Mouse (Mus musculus) G1E (cell line): Measurements from ENCODE around the gene Opa1. TPM values are rescaled to one million over a fixed set of nuclear protein-coding genes. Genes with fewer than 3 reads are reported as not detected.

ENCODE experiments used
- ATAC-seq: 2 replicates; pipeline ENCODE4 v1.8.0; 2016; ENCODE audit warnings: mild to moderate bottlenecking; ENCODE audit not compliant: insufficient number of reproducible peaks, poor library complexity, low FRiP score, severe bottlenecking; ENCODE audit errors: extremely low read depth
- DNase-seq: peaks from one replicate; pipeline ENCODE4 v3.0.0; 2012; ENCODE audit warnings: low spot score
- H3K27me3 ChIP-seq: 2 replicates; pipeline ENCODE4 v1.6.1; 2012; ENCODE audit warnings: mild to moderate bottlenecking, low read length, inconsistent platforms; ENCODE audit not compliant: insufficient read depth
- H3K36me3 ChIP-seq: replicated peaks from 2 replicates; pipeline ENCODE3; 2012; ENCODE audit warnings: mild to moderate bottlenecking, inconsistent platforms
- H3K4me1 ChIP-seq: 2 replicates; pipeline ENCODE4 v1.6.1; 2012; ENCODE audit warnings: low read depth, low read length, inconsistent platforms, mixed read lengths; ENCODE audit not compliant: insufficient read depth
- H3K4me3 ChIP-seq: 2 replicates; pipeline ENCODE4 v1.5.1; 2012; ENCODE audit warnings: low read depth, mild to moderate bottlenecking, inconsistent platforms, low read length, moderate library complexity, mixed read lengths
- H3K9me3 ChIP-seq: replicated peaks from 2 replicates; pipeline ENCODE4 v1.6.1; 2012; ENCODE audit warnings: inconsistent platforms
- CTCF ChIP-seq: IDR thresholded peaks from 2 replicates; pipeline ENCODE4 v1.5.1; 2012; ENCODE audit warnings: low read depth, low read length, inconsistent platforms, mixed read lengths
- GATA1 ChIP-seq: IDR thresholded peaks from 2 replicates; pipeline ENCODE4 v1.6.1; 2012; ENCODE audit warnings: borderline replicate concordance, low read length, inconsistent platforms, mixed read lengths
- GATA2 ChIP-seq: IDR thresholded peaks from 2 replicates; pipeline ENCODE4 v1.6.1; 2012; ENCODE audit warnings: low read depth, low read length, inconsistent platforms, borderline replicate concordance
- POLR2AphosphoS5 ChIP-seq: IDR thresholded peaks from 2 replicates; pipeline ENCODE4 v1.6.1; 2012; ENCODE audit warnings: low read depth, low read length, inconsistent platforms; ENCODE audit not compliant: insufficient replicate concordance
- TAL1 ChIP-seq: conservative IDR thresholded peaks from 2 replicates; pipeline ENCODE4 v1.6.1; 2012; ENCODE audit warnings: low read depth, low read length, inconsistent platforms, mixed read lengths
- polyA plus RNA-seq: library from polyadenylated mRNA; stranded (reverse); fragments of >175 nt; gene quantifications from 2 replicates; pipeline ENCODE4 v1.2.3, GENCODE M21; 2012
- total RNA-seq, 2 experiments: library from RNA; stranded (forward) in 1 of 2; stranded (reverse) in 1 of 2; fragments of 200-1000 nt in 1 of 2; fragments of >200 nt in 1 of 2; fragmentation: Nextera tagmentation in 1 of 2; gene quantifications; 2 replicates each; pipeline ENCODE4 v1.2.3; 2014 to 2017

Gene Opa1
- total and polyA plus RNA-seq, 3 experiments, result 27.0 to 108 (median 92.2) TPM

DNA sequence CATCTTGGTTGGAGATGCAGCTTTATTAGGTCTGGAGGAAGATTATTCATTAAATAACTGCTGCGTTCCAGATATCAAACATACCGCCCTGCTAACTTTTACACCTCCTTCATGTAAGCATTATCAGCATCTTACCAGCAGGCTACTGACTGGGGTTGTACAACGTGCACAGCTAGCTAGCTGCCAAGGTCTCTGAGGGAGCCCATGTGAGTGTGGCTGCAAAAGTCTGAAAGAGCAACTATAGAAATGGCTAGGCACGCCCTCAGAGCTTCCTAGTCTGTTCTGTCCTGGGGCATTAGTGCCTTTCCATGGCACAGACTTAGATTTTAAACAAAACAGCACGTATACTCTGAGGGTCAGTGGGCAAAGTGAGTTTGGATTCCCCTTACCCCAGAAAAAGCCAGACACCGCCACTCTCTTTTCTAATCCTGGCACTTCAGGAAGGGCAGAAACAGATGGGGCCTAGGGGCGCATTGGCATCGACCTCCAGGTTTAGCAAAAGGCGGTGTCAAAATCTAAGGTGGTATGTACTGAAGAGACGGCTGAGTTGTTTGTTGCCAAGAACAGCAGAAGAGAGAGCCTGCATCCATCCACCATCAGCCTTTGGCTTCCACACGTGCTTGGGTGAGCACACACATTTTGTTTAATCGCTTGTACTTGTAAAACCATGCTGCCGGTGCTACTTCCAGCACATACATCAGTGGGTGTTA is 80.1 kb downstream of the Opa1 start:
- Histone ChIP-seq H3K4me3 (no peak overlapping the region), H3K9me3 (no peaks in the 10 kb centered on the region), H3K27me3 (peaks cover 11% of the 10 kb centered on the region), H3K36me3 (no peaks in the 10 kb centered on the region), H3K4me1 (no peaks in the 10 kb centered on the region)
- no peak for DNase-seq
- no peak for TF ChIP-seq GATA1
- no peak for TF ChIP-seq GATA2
- TF ChIP-seq CTCF, result no peak
- TF ChIP-seq POLR2AphosphoS5, result no peak
- TF ChIP-seq TAL1, result no peak
- no peak for ATAC-seq

DNA sequence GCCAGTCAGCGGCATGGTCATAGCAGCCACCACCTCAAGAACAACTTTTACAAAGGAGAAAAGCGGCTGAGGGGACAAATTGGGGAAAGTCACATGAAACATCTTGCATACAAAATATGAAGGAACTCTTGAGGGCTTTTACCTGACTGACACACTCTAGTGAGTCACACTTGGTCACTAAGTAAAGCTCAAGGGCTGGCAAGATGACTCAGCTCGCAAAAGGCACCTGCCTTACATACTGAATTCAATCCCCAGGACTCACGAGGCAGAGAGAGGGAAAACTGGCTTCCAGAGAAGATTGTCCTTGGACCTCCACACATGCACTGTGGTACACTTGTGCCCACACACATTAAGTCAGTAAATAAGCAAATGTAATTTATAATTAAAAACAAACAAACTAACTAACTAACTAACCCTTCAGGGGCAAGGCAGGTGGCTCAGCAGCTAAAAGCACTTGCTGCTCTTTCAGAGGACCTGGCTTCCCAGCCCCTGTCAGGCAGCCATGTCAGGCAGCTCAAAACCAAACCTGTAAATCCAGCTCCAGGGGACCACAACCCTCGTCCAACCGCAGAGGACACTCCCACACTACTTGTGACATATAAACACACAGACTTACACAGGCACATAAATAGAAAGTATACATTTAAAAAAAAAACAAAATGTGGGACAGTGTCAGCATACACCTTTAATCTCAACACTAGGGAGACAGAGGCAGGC is 84.1 kb downstream of the Opa1 start:
- no peak overlapping the region for H3K4me3 ChIP-seq
- no peaks in the 10 kb centered on the region for H3K9me3 ChIP-seq
- DNase-seq (no peak), ATAC-seq (no peak; the same call in 1 of the 2 replicates)
- H3K27me3 ChIP-seq, result peaks cover 25% of the 10 kb centered on the region
- no peak for TF ChIP-seq CTCF
- TF ChIP-seq POLR2AphosphoS5, result no peak
- no peak for TF ChIP-seq GATA1
- no peak for TF ChIP-seq GATA2
- no peak for TF ChIP-seq TAL1
- no peaks in the 10 kb centered on the region for H3K4me1 ChIP-seq
- no peaks in the 10 kb centered on the region for H3K36me3 ChIP-seq

DNA sequence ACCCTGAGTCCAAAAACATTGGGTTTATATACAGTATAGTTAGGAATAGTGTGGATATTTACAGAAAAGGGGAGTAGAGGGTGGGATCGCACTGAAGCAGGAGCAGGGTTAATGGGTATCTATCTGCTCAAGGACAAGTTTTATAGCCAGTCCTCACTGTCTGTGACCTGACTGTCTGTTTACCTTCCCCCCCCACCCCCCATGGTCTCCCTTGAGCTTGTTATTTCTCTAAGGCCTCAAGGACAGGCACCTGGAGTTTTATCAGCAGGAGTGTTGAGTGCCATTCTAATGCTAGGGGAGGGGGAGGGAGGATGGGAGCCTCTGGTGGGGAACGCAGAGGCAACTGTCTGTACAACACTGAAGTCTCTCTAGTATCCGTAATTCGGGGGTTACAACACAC is 85.3 kb downstream of the Opa1 start:
- DNase-seq (no peak), ATAC-seq (no peak)
- TF ChIP-seq POLR2AphosphoS5, result no peak
- no peak for TF ChIP-seq GATA1
- TF ChIP-seq GATA2, result no peak
- no peak for TF ChIP-seq CTCF
- no peak for TF ChIP-seq TAL1
- Histone ChIP-seq H3K4me3 (no peak overlapping the region), H3K27me3 (peaks cover 29% of the 10 kb centered on the region), H3K36me3 (no peaks in the 10 kb centered on the region), H3K9me3 (no peaks in the 10 kb centered on the region), H3K4me1 (no peaks in the 10 kb centered on the region)

DNA sequence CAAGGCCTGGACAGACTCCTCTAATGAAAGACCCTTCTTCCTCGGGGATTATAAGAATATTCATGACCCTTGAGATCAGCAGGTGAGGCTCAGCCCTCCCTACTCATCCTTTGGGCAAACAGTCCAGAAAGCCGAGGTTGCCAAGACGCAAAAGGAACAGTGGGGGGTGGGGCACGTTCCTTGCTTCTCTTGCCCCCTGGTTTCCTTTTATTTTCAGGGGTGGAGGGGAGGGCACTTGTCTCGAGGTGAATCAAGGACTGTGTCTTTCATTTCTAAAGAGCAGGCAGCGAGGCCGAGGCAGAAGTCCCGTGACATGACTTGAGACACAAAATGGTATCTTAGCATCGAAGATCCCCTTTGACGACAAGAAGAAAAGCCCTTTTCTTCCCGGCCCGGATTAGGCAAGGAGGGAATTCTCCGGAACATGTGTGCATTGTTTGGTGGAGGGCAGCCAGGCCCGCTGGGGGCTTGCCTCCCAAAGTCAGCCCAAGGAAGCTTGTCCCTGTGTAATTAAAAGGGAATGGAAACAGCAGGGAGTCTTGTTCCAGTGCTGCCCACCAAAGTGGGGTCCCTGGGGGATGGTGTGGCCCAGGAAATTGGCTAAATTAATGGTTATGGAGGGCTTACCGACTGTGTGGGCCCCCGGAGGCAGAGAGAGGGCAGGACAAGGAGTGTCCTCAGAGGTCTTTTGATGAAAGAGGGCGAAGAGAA is 88.0 kb downstream of the Opa1 start:
- Histone ChIP-seq H3K9me3 (no peaks in the 10 kb centered on the region), H3K4me1 (no peaks in the 10 kb centered on the region), H3K36me3 (no peaks in the 10 kb centered on the region), H3K27me3 (peaks cover 25% of the 10 kb centered on the region), H3K4me3 (no peak overlapping the region)
- ATAC-seq (no peak), DNase-seq (no peak)
- TF ChIP-seq POLR2AphosphoS5, result no peak
- TF ChIP-seq TAL1, result no peak
- no peak for TF ChIP-seq CTCF
- TF ChIP-seq GATA2, result no peak
- TF ChIP-seq GATA1, result no peak

DNA sequence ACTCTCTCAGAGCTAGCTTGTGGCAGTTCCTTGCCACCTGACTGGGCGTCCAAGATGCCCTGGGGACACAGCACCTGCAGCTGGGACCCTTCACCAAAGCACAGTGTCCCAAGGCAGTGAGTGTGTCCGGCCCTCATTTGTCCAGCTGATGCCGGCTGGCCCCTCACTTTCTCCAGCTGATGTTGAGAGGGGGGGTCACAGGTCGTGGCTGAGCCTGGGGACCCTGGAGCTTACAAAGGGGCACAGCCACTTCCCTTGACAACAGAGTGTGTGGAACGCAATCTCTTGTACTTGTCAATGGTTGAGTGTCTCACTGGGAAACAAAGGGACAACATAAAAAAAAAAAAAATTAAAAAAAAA is 88.5 kb downstream of the Opa1 start:
- ATAC-seq (no peak), DNase-seq (no peak)
- Histone ChIP-seq H3K4me3 (no peak overlapping the region), H3K27me3 (peaks cover 24% of the 10 kb centered on the region), H3K4me1 (no peaks in the 10 kb centered on the region), H3K36me3 (no peaks in the 10 kb centered on the region), H3K9me3 (no peaks in the 10 kb centered on the region)
- TF ChIP-seq GATA2, result no peak

DNA sequence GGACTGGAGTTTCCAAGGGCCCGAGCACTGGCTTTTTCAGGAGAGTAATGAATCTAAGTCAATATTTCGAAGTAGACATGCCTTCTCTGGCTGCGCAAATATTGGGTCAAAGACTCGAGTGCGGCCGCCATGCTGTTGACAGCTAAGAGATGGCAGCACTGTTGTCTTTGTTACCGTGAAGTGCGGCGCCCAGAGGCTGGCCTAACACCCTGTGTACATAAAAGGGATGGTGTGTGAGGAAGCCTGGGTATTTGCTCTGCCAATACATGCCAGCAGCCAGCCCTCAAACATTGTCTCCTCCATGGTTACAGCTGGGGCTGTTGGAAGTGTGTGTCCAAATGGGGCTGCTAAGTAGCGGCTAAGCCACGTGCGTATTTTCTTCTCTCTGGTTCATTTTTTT is 89.3 kb downstream of the Opa1 start:
- DNase-seq (no peak), ATAC-seq (no peak)
- TF ChIP-seq POLR2AphosphoS5, result no peak
- TF ChIP-seq GATA2, result no peak
- TF ChIP-seq TAL1, result no peak
- TF ChIP-seq GATA1, result no peak
- TF ChIP-seq CTCF, result no peak
- Histone ChIP-seq H3K27me3 (peaks cover 17% of the 10 kb centered on the region), H3K4me1 (no peaks in the 10 kb centered on the region), H3K9me3 (no peaks in the 10 kb centered on the region), H3K36me3 (no peaks in the 10 kb centered on the region), H3K4me3 (no peak overlapping the region)
